Mouse (Mus musculus) heart, embryonic 15.5 days (tissue): Measurements from ENCODE around the gene A930004D18Rik. TPM values are rescaled to one million over a fixed set of nuclear protein-coding genes. Genes with fewer than 3 reads are reported as not detected.
A peak's percentile ranks its signal among the peaks of the same experiment; 100 is the strongest.

Experiments
- ATAC-seq: fragments of 200-750 bp; cut with Nextera tagmentation; replicated peaks from 2 replicates; pipeline ENCODE4 v1.8.0; 2017; ENCODE audit warnings: low read depth, moderate TSS enrichment; ENCODE audit not compliant: insufficient number of reproducible peaks, insufficient read depth, low FRiP score
- H3K27ac ChIP-seq: fragments of 300-500 bp; sonication (generic); 2 replicates; pipeline ENCODE4 v1.5.1; 2015; ENCODE audit warnings: mild to moderate bottlenecking, inconsistent platforms
- H3K27me3 ChIP-seq: fragments of 300-500 bp; sonication (generic); 2 replicates; pipeline ENCODE4 v1.6.1; 2015; ENCODE audit warnings: inconsistent platforms
- H3K36me3 ChIP-seq: fragments of 300-500 bp; sonication (generic); 2 replicates; pipeline ENCODE4 v1.6.1; 2015; ENCODE audit warnings: mild to moderate bottlenecking, inconsistent platforms
- H3K4me1 ChIP-seq: fragments of 300-500 bp; sonication (generic); replicated peaks from 2 replicates; pipeline ENCODE4 v1.6.1; 2015; ENCODE audit warnings: inconsistent platforms
- H3K4me2 ChIP-seq: fragments of 300-500 bp; sonication (generic); 2 replicates; pipeline ENCODE4 v1.6.1; 2015; ENCODE audit warnings: inconsistent platforms, mild to moderate bottlenecking, moderate library complexity
- H3K4me3 ChIP-seq: fragments of 300-500 bp; sonication (generic); 2 replicates; pipeline ENCODE4 v1.5.1; 2015; ENCODE audit warnings: mild to moderate bottlenecking, inconsistent platforms
- H3K9ac ChIP-seq: fragments of 300-500 bp; sonication (generic); 2 replicates; pipeline ENCODE4 v1.6.1; 2015; ENCODE audit warnings: mild to moderate bottlenecking, inconsistent platforms
- H3K9me3 ChIP-seq: fragments of 300-500 bp; sonication (generic); replicated peaks from 2 replicates; pipeline ENCODE4 v1.6.1; 2016; ENCODE audit warnings: inconsistent platforms
- WGBS: fragments of 180-500 bp; shearing (Covaris S2); methylation state at CpG from one replicate; pipeline ENCODE4 v1.1.7; 2015; ENCODE audit warnings: mixed read lengths; 5-methylcytosine and 5-hydroxymethylcytosine counted together
- polyA plus RNA-seq: library from polyadenylated mRNA; unstranded; fragments of >200 nt; fragmentation: Nextera tagmentation; extraction: Ambion mirVana; gene quantifications from 2 replicates; pipeline ENCODE4 v1.2.1, GENCODE M21; 2015

A930004D18Rik gene
- polyA plus RNA-seq, 1 experiment from 2014 or later: 13.2 TPM

DNA sequence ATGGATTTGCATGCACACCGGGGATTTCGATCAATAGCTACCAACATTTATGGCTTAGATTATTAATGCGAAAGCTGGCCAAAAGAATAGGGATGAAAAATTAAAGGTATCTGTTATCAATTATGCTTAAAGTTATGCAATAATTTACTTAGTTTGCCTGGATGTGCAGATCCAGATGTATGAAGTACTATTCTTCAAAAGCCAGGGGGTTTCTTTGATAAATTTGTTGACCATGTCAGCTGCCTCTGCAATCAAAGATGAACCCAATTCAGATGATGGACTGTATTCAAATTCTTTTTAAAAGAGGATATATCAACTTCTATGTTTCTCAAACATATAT, 14.3 kb upstream of the A930004D18Rik start:
- 85% methylated on average over 3 of the region's 3 CpGs for WGBS
- no peak overlapping the region for H3K4me3 ChIP-seq
- no peak overlapping the region for H3K27ac ChIP-seq
- H3K4me2 ChIP-seq: 0 out of 2 replicates have a peak overlapping the region, but pooled peaks have one; percentile 76
- no peak overlapping the region for H3K9ac ChIP-seq
- H3K27me3 ChIP-seq: no peaks in the 10 kb centered on the region
- no peak for ATAC-seq
- H3K4me1 ChIP-seq: peaks cover 14% of the 10 kb centered on the region
- no peaks in the 10 kb centered on the region for H3K36me3 ChIP-seq
- no peaks in the 10 kb centered on the region for H3K9me3 ChIP-seq

DNA sequence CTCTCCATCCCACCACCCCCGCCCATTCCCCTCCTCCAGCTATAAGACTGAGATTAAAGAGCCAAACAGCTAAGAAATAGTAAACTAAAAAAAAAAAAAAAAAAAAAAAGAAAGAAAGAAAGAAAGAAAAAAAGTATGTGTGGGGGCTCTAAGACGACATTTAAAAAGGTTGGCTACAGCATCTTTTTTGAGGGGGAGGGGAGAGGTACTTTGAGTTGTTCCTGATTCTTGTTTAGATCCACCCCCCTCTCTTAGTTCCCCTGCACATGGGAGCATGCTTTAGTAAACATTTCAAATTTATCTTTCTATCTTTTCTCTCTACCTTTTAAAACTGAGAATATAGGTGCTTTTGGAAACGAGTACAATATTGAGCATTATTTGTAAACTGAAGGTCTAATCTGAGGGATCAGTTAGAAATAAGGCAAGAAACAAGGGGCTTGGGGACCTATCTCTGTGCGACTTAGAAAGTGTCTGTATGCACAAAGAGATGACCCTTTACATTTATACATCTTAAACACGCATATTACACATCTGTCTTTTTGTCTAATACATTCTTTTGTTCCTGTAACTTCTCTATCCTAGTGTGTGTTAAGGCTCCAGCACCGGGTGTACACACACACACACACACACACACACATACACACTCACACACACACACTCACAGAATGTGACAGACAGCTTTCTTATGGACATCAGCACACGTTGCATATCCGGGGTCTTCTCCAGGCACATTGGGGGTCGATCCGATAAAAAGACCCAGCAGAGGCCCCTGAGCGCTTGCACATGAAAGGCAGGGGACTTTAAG, 13.7 kb upstream of the A930004D18Rik start:
- Histone ChIP-seq H3K4me1 (peaks cover 14% of the 10 kb centered on the region), H3K4me3 (peak overlapping the region; percentile 33), H3K9ac (no peak overlapping the region), H3K4me2 (peak overlapping the region; percentile 76), H3K9me3 (no peaks in the 10 kb centered on the region), H3K27ac (peak overlapping the region; percentile 99), H3K27me3 (no peaks in the 10 kb centered on the region), H3K36me3 (no peaks in the 10 kb centered on the region)
- ATAC-seq: no peak
- WGBS: 43% methylated on average over 11 of the region's 11 CpGs

DNA sequence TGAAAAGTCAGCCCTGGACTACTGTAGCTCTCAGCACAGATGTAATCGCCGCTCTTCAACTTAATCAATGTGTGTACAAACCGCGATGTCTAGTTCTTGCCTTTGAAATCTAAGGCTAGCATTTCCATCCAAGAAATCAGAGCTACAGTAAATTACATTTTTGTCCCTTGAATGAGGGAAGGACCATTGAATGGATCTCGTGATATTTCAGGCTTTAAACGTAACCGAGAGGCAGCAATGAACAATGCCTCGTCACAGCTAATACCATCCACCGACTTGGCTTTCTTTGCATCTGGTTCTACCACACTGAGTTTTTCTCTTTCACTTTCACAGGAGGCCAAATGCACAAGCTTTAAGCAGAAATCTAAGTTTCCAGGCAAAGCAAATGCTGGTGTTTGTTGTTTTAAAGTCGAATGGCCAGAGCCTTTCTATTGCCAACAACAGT, 13.0 kb upstream of the A930004D18Rik start:
- Histone ChIP-seq H3K4me3 (peak overlapping the region; percentile 33), H3K9me3 (no peaks in the 10 kb centered on the region), H3K36me3 (no peaks in the 10 kb centered on the region), H3K9ac (peak overlapping the region; percentile 42), H3K4me1 (peaks cover 14% of the 10 kb centered on the region), H3K27ac (peak overlapping the region; percentile 99), H3K4me2 (peak overlapping the region; percentile 76), H3K27me3 (no peaks in the 10 kb centered on the region)
- WGBS: 7% methylated on average over 10 of the region's 10 CpGs
- no peak for ATAC-seq

DNA sequence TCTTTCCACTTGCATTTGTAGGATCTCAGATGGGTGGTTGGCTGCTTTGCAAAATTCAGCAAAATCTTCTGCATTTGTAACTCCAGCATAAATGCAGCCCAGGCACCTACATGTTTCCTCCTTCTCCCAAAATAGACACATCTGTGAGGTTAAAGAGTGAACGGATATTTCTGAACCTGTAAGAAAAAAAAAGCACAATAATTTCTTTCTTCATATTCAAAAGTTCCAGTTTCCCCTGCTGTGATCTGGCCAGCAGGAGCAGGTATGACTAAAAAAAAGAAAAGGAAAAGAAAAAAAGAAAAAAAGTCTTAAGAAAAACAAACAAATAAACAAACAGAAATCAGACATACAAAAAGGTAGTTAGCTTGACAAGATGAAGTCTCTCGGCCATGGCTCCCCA, 12.5 kb upstream of the A930004D18Rik start:
- Histone ChIP-seq H3K9me3 (no peaks in the 10 kb centered on the region), H3K36me3 (no peaks in the 10 kb centered on the region), H3K27me3 (no peaks in the 10 kb centered on the region), H3K4me1 (peaks cover 14% of the 10 kb centered on the region), H3K27ac (peak overlapping the region; percentile 99), H3K4me3 (peak overlapping the region; percentile 95), H3K9ac (peak overlapping the region; percentile 99; the same call in 1 of the 2 replicates), H3K4me2 (peak overlapping the region; percentile 76)
- 24% methylated on average over 2 of the region's 2 CpGs for WGBS
- ATAC-seq: no peak

DNA sequence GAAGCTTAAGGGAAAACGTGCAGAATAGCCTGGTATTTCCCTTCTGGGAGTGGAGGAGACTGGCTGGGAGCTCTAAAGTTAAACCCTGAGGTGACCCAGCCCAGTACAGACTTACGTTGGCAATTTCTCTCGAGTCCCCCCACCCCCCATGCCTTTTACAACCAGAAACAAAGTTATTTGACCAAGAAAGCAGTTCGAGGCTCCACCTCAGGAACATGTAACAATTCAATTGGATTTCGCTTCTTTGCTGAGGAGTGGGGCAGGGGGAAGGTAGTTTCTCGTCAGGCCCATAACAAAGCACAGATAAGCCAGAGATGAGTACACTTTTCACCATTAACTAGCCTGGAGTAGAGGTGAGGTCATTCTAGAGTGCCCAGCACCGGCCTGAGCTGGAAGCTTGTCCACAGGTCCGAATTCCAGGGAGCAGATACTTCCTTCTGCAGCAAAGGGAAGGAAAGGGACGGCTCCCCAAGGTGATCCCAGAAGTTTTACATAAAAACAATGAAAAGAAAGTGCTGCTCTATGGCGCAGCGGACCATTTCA, 11.8 kb upstream of the A930004D18Rik start:
- no peaks in the 10 kb centered on the region for H3K9me3 ChIP-seq
- ATAC-seq: no peak
- H3K4me3 ChIP-seq: peak overlapping the region; percentile 95
- peak overlapping the region; percentile 76 for H3K4me2 ChIP-seq
- H3K4me1 ChIP-seq: peaks cover 18% of the 10 kb centered on the region
- H3K27me3 ChIP-seq: no peaks in the 10 kb centered on the region
- peak overlapping the region; percentile 99 for H3K9ac ChIP-seq
- H3K36me3 ChIP-seq: no peaks in the 10 kb centered on the region
- H3K27ac ChIP-seq: peak overlapping the region; percentile 99
- 9% methylated on average over 11 of the region's 11 CpGs for WGBS

DNA sequence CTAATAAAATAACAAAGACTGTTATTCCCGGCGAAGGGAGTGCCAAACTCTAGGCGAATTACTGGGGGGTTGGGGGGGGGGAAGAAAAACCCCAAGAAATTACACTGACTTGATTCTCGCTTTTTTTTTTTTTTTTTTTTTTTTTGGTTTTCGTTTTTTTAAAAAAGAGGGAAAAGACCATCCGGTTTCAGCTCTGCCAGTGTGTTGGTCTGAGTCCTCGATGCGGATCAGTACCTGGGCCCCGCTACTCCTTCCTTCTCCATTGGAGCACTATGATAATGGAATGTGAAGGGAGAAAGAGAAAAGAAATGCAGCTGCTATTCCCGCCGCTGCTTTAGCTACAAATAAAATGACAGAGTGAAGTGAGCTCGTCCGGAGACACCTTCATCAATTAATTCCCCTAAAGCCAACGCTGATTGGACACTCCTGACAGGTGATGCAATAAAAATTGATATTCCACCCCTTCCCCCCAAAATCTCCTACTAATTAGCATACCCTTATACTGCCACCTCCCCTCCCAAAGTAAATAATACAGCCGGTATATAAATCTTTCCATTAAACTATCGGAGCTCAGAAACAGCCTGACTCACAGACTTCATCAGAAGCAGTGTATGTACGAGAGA, 11.0 kb upstream of the A930004D18Rik start, which contains the start of gene Skida1:
Gene Skida1 (minus strand): TSS at position 599 of the 623 bp plus-strand sequence.
- peak within 1 kb of the TSS; percentile 99 for H3K27ac ChIP-seq
- no peaks in the 10 kb centered on the region for H3K36me3 ChIP-seq
- H3K9ac ChIP-seq: peak within 1 kb of the TSS; percentile 99
- WGBS: 1% methylated on average over 17 of the region's 17 CpGs
- ATAC-seq: no peak
- peak within 1 kb of the TSS; percentile 76 for H3K4me2 ChIP-seq
- H3K9me3 ChIP-seq: no peaks in the 10 kb centered on the region
- peaks cover 18% of the 10 kb centered on the region for H3K4me1 ChIP-seq
- no peaks in the 10 kb centered on the region for H3K27me3 ChIP-seq
- H3K4me3 ChIP-seq: peak within 1 kb of the TSS; percentile 95

DNA sequence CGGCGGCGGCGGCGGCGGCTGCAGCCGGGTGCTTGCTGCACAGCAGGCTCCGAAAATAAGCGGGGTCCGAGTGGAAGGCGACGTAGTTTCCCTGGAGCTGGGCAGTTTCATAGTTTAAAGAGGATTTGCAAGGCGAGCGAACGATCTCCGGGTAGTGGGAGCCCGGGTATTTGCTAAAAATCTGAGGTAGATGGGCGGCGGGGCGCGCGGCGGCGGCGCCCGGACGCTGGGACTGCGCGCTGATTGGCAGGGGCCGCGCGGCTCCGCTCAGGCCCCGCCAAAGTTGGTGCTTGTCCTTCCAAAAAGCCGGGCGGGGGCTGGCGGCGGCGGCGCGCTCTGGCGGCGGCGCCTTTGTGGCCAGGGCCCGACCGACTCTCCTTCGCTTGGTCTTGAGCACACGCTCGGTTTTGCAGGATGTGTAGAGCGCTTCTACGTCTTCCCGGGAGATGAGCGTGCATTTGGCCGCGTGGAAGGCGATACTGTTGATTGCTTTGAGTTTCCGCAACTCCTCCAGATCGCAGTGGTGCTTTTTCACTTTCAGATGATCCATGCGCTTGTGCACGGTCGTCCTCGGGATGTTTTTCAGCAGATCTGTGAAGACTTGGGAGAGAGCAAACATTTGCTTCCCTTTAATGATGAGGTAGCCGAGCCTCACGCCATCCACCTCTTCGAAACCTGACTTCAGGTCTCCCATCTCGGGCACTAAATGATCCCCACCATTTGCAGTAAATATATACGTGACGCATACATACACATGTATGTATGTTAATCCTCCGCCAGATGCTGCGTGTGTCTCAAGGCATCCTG, 10.3 kb upstream of the A930004D18Rik start:
- no peaks in the 10 kb centered on the region for H3K36me3 ChIP-seq
- peak overlapping the region; percentile 99 for H3K27ac ChIP-seq
- peak overlapping the region; percentile 76 for H3K4me2 ChIP-seq
- peak; percentile 76 for ATAC-seq
- under 1% methylated on average over 70 of the region's 70 CpGs for WGBS
- peaks cover 23% of the 10 kb centered on the region for H3K4me1 ChIP-seq
- H3K9ac ChIP-seq: peak overlapping the region; percentile 99
- H3K27me3 ChIP-seq: no peaks in the 10 kb centered on the region
- H3K4me3 ChIP-seq: peak overlapping the region; percentile 95
- H3K9me3 ChIP-seq: no peaks in the 10 kb centered on the region

DNA sequence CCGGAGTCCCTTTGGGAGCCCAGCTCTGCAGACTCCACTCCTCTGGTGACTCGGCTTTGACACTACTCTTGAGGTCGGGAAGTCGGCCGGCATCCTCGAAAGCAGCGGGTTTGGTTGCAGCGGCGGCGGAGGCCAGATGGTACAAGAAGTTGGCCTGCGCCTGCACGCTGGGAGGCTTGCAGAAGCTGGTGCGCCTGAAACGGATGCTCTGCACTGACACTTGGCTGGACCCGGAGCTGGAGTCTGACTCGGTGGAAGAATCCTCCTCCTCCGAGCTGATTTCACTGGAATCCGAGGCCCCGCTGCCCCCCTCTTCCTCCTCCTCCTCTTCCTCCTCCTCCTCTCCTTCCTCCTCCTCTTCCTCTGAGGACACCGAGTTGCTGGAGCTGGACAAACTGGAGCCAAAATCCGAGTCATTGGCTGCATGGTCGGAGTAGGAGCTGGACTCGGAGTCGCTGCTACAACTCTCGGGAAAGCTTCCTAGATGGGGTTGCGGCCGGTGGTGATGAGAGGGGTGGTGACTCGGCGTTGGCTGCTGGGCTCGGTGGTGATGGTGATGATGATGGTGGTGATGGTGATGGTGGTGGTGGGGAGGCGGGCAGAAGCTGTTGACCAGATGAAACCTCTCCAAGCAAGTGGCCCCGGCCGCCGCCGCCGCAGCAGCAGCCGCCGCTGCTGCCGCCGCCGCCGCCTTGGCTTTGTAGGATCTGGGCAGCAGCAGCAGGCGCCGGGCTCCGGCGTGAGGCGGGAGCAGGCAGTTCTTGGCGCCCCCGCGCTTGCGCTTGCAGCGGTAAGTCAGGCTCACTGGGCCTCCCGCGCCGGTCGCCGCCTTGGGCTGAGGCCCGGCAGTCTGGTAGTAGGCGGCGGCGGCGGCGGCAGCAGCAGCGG, 9.5 kb upstream of the A930004D18Rik start:
- Histone ChIP-seq H3K27ac (peak overlapping the region; percentile 99), H3K36me3 (no peaks in the 10 kb centered on the region), H3K4me3 (peak overlapping the region; percentile 95), H3K27me3 (no peaks in the 10 kb centered on the region), H3K9me3 (no peaks in the 10 kb centered on the region), H3K4me2 (peak overlapping the region; percentile 76), H3K9ac (peak overlapping the region; percentile 99), H3K4me1 (peaks cover 31% of the 10 kb centered on the region)
- ATAC-seq: peak; percentile 47
- under 1% methylated on average over 64 of the region's 64 CpGs for WGBS

DNA sequence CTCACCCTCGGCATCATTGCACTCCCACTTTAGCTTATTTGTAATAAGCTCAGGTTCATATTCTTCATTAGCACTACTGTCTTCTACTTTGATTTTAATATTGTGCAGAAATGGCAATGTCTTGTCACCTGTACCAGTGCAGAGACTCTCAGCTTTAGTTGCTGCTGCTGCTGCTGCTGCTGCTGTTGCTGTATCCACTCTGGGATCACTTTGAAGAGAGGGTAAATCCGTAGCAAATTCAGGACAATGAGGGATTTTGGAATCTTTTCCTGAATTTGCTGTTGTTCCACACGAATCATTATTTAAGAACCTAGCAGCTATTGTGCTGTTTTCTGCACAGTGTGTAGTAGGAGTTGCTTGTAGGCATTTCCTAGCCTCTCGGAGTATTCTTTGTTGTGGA, 8.6 kb upstream of the A930004D18Rik start:
- H3K27ac ChIP-seq: peak overlapping the region; percentile 99
- peak overlapping the region; percentile 95 for H3K4me3 ChIP-seq
- under 1% methylated on average over 4 of the region's 4 CpGs for WGBS
- H3K4me1 ChIP-seq: peaks cover 37% of the 10 kb centered on the region
- peak overlapping the region; percentile 99 for H3K9ac ChIP-seq
- H3K9me3 ChIP-seq: no peaks in the 10 kb centered on the region
- no peak for ATAC-seq
- peak overlapping the region; percentile 76 for H3K4me2 ChIP-seq
- H3K36me3 ChIP-seq: no peaks in the 10 kb centered on the region
- no peaks in the 10 kb centered on the region for H3K27me3 ChIP-seq

DNA sequence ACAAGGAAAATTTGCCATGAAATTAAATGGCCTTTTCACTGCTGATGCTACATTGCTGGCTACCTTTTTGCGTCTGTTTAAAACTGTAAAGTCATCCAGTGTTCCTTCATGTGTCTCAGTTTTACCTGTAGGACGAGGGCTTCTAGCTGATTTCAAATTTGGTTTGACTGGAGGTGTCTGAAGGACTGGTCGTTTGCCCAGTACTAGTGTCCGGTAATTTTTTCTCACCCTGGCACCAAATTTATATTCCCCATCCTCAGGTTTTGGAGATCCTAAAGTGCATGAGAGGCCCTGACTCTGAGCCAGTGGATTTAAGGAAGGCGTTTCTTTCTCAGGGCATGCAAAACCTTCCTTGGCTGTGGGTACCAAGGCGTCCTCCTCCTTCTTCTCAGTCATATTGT, 8.2 kb upstream of the A930004D18Rik start:
- Histone ChIP-seq H3K27ac (peak overlapping the region; percentile 99), H3K9me3 (no peaks in the 10 kb centered on the region), H3K4me1 (peaks cover 41% of the 10 kb centered on the region), H3K36me3 (no peaks in the 10 kb centered on the region), H3K4me2 (peak overlapping the region; percentile 76), H3K4me3 (peak overlapping the region; percentile 95), H3K27me3 (no peaks in the 10 kb centered on the region), H3K9ac (peak overlapping the region; percentile 99)
- no peak for ATAC-seq
- 23% methylated on average over 6 of the region's 6 CpGs for whole genome bisulfite sequencing
